Comparison of ENCODE assay signal across 8 mouse cellular contexts in genomic region chr12:13844532-13845485, GRCm38 (mm10).
DNase-seq lines count a peak whose midpoint lies in the region; ATAC-seq and TF ChIP-seq lines count a peak whose summit lies in the region.

No protein-coding gene starts in this region.

- intact Hi-C loops in heart, adult 2 months (cut with DNase I): loop anchor here (1.0 kb wide), 1 partner anchor 471 kb away; no protein-coding TSS in a partner anchor
- intact Hi-C loops in heart, postnatal 25 days (cut with DNase I): no loop called here

- no peaks in the 10 kb centered on the region for H3K4me1 ChIP-seq in heart, adult 2 months (ENCODE audit: control insufficient read depth, insufficient read depth, low read length)
- H3K4me1 ChIP-seq in forebrain, embryonic 14.5 days (ENCODE audit: control insufficient read depth, insufficient read depth, low read length): peaks cover 5% of the 10 kb centered on the region; the same call in 1 of the 2 replicates
- 0 out of 2 replicates have a peak, but pooled peaks cover 6% of the 10 kb centered on the region for H3K4me1 ChIP-seq in lung, embryonic 15.5 days

- ATAC-seq in forebrain, embryonic 14.5 days: peak; percentile 92
- ATAC-seq in lung, embryonic 15.5 days (ENCODE audit: borderline replicate concordance, extremely low read depth, low FRiP score, low TSS enrichment): peak; percentile 75

- no peak overlapping the region for H3K9ac ChIP-seq in heart, adult 2 months (ENCODE audit: low read depth, low read length)
- H3K9ac ChIP-seq in forebrain, embryonic 14.5 days (ENCODE audit: low read length): no peak overlapping the region
- H3K9ac ChIP-seq in lung, embryonic 15.5 days: no peak overlapping the region

- H3K27me3 ChIP-seq in heart, adult 2 months (ENCODE audit: control insufficient read depth, insufficient read depth, low read length): no peaks in the 10 kb centered on the region
- H3K27me3 ChIP-seq in forebrain, embryonic 14.5 days (replicated peaks; ENCODE audit: control insufficient read depth, insufficient read depth, low read length): no peaks in the 10 kb centered on the region
- no peaks in the 10 kb centered on the region for H3K27me3 ChIP-seq in lung, embryonic 15.5 days

- TF ChIP-seq EP300 in heart, adult 2 months (IDR thresholded peaks at IDR 0.05; ENCODE audit: insufficient read depth, low read depth, low read length): no peak

- no peaks in the 10 kb centered on the region for H3K79me2 ChIP-seq in heart, adult 2 months (replicated peaks; ENCODE audit: control insufficient read depth, insufficient read depth, low read length)

- DNase-seq in heart, adult 2 months: peak in 1 of 2 experiments; percentile 21
- DNase-seq in heart, postnatal 25 days (ENCODE audit: low spot score): no peak
- DNase-seq in adrenal gland, adult 18-20 months (ENCODE audit: low spot score in 2 of 2): peak; percentile 35 to 41
- peak; percentile 79 for DNase-seq in forebrain, embryonic 14.5 days (ENCODE audit: low spot score)
- DNase-seq in kidney, adult 18-20 months: peak; percentile 30
- peak; percentile 3 for DNase-seq in retina, postnatal 7 days (ENCODE audit: low read depth, low spot score)
- DNase-seq in thymus, postnatal 25 days: no peak

- no peak overlapping the region for H3K4me2 ChIP-seq in forebrain, embryonic 14.5 days (ENCODE audit: low read length)
- no peak overlapping the region for H3K4me2 ChIP-seq in lung, embryonic 15.5 days

- peak; percentile 74 for TF ChIP-seq CTCF in heart, adult 2 months (IDR thresholded peaks at IDR 0.05)

- H3K36me3 ChIP-seq in heart, adult 2 months (ENCODE audit: control insufficient read depth, insufficient read depth, low read length): no peaks in the 10 kb centered on the region
- no peaks in the 10 kb centered on the region for H3K36me3 ChIP-seq in forebrain, embryonic 14.5 days (ENCODE audit: control insufficient read depth, insufficient read depth, low read length)
- no peaks in the 10 kb centered on the region for H3K36me3 ChIP-seq in lung, embryonic 15.5 days

- WGBS in heart, adult 2 months: 29% methylated on average over 13 of the region's 13 CpGs
- WGBS in forebrain, embryonic 14.5 days: 47% methylated on average over 13 of the region's 13 CpGs
- 34% methylated on average over 13 of the region's 13 CpGs for WGBS in lung, embryonic 15.5 days

- TF ChIP-seq POLR2A in heart, adult 2 months (IDR thresholded peaks at IDR 0.05; ENCODE audit: insufficient read depth, low read depth, low read length): no peak

- 0 out of 2 replicates have a peak, but pooled peaks cover 2% of the 10 kb centered on the region for H3K9me3 ChIP-seq in forebrain, embryonic 14.5 days (replicated peaks; ENCODE audit: control insufficient read depth, low read length)
- no peaks in the 10 kb centered on the region for H3K9me3 ChIP-seq in lung, embryonic 15.5 days

- H3K4me3 ChIP-seq in heart, adult 2 months: no peak overlapping the region
- H3K4me3 ChIP-seq in forebrain, embryonic 14.5 days (ENCODE audit: low read depth, low read length): no peak overlapping the region
- H3K4me3 ChIP-seq in lung, embryonic 15.5 days: no peak overlapping the region

- H3K27ac ChIP-seq in heart, adult 2 months: no peak overlapping the region
- H3K27ac ChIP-seq in forebrain, embryonic 14.5 days (ENCODE audit: low read depth, low read length): no peak overlapping the region
- no peak overlapping the region for H3K27ac ChIP-seq in lung, embryonic 15.5 days

Comparison
In these comparisons a context has a peak if more than half of its experiments do, and no peak if none do; other contexts are left out.
1. DNase-seq: peak in adrenal gland, adult 18-20 months (2 of 2), forebrain, embryonic 14.5 days (single experiment), kidney, adult 18-20 months (single experiment) and retina, postnatal 7 days (single experiment); none in heart, postnatal 25 days (single experiment) and thymus, postnatal 25 days (single experiment).